Mouse (Mus musculus): ENCODE data around the gene Anp32a. TPM values are rescaled to one million over a fixed set of nuclear protein-coding genes. Genes with fewer than 3 reads are reported as not detected.

The Anp32a gene
- total RNA-seq (2021), result 100 to 1,000 TPM; 224 to 231 TPM
- long read RNA-seq, transcript Anp32a-201 (7 exons, 2,113 nt), result major isoform, 13 of 29 reads
- long read RNA-seq, partial matches to known transcripts, result 1 of 29 reads
- long read RNA-seq, other reads (novel, unspliced or antisense), result 14 of 29 reads

DNA sequence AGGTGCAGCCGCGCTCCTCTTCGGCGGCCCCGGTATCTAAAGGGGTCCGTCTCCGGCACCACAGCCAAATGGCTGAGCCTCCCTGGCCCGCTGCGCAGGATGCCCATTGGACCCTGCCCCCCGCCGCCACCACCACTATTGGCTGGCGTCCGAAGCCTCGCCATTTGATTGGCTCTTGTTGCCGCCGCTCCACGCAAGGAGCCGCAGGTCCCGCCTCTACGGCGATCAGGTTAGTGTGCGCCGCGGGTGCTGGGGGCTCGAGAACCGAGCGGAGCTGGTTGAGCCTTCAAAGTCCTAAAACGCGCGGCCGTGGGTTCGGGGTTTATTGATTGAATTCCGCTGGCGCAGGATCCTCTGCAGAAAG is at the start of gene Anp32a:
Gene Anp32a, plus strand, starts transcription at position 171 of the 364 bp plus-strand sequence.
- peak; percentile 100 for DNase-seq (ENCODE audit: low spot score in 2 of 2)

DNA sequence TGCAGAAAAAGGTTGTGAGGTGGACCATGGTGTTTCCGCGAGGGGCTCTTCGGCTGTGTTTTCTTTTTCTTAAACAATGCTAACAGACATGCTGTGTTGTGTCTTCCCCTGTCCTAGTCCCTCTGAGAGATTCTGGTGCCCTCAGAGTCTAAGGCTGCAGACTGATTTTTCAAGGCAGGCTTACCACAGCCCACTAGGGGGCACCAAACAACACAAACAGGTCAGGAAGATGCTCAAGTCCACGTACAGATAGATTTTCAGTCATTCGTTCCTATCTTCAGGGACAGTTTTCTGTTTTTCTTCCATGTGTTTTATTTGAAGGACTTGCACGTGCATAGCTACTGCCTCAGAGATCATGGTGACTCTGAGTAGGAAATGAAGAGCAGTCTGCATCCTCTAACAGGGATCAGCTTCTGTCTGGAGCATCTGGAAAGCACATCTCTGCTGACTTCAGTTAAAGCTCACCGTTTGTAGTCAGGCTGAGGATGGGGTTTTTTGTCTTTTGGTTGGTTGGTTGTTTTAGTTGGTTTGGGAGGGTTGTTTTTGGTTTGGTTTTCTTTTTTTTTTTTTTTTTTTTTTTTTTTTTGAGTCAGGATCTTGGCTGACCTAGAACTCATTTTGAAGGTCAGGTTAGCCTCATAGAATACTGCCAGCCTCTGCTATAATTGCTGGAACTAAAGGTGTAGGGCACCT is 45.9 kb upstream of the Anp32a start:
- peak; percentile 88 to 90 for DNase-seq (ENCODE audit: low spot score in 2 of 2)

DNA sequence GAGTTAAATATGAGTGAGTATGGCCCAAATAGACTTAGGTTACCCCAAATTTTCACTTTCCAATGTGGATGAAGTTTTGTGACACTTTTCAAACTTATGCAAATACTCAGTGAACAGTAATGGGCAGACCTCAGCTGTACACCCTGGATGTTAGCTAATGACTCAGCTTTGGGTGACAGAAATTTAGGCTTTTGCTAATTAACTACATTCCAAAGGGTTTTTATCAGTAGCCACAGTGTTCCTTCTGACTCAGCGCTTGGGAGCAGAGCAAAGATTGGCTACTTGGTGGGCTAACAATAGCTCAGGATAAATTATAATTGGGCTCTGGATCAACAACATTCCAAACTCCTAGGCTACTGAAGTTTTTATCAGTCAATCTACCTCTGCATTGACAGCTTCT is 44.2 kb upstream of the Anp32a start:
- DNase-seq (ENCODE audit: low spot score in 2 of 2), result no peak

DNA sequence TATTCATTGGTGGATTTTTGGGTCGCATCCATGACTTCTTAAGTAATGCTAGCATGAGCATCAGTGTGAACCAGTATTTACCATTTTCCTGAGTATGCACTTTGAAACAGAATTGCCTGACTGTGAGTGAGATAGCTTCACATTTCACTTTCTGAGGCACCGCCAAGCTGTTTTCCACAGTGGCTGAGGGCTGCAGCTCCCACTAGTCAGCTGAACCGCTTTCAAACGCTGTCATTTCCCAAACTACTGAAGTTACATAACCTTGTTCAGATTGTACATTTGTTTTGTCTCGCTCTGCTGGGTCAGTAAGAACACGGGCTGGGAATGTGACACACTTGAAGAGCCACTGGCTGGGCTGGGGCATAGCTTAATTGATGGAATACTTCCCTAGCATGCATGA is 25.5 kb upstream of the Anp32a start:
- DNase-seq (ENCODE audit: low spot score in 2 of 2), result no peak

DNA sequence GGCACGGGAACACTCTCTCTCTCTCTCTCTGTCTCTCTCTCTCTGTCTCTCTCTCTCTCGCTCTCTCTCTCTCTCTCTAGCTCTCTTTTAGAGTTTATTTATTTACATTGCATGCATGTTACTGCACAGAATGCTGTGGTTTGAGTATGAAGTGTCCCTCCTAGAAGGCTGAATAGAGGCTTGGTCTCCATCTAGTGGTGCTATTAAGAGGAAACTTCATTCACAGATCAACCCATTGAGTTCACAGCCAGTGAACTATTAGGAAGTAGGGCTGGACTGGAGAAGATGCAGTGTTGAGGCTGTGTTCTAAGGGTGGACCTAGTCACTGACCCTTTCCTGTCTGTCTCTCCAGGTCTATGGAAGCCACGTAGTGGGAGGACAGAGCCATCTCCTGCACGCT is 22.4 kb upstream of the Anp32a start:
- no peak for DNase-seq (ENCODE audit: low spot score in 2 of 2)

DNA sequence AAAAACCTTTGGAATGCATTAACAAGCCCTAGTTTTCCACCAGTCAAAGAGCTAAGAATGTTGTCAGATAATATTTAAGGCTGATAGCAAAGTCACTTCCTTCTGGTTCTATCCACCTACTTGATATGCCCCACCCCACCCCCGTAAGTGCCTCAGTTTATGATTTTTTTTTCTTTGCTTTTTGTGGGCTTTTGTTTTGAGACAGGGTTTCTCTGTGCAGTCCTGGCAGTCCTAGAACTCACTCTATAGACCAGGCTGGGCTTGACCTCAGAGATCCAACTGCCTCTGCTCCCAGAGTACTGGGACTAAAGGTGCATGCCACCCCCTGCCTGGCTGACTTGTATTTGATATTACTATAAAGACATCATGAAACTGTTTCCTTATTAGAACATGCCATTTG is 17.3 kb upstream of the Anp32a start:
- no peak for DNase-seq (ENCODE audit: low spot score in 2 of 2)

DNA sequence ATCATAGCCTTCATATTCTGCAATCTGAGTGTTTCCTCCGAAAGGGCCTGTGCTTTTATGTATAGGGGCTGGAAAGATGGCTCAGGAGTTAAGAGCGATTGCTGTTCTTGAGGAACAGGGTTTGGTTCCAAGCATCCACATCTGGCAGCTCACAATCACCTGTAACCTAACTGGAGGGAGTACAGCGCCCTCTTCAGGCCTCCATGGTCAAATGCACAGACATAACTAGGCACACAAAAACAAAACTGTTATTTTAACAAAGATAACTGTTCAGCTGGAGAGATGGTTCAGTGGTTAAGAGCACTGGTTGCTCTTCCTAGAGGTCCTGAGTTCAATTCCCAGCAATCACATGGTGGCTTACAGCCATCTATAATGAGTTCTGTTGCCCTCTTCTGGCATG is 15.1 kb upstream of the Anp32a start:
- no peak for DNase-seq (ENCODE audit: low spot score in 2 of 2)

DNA sequence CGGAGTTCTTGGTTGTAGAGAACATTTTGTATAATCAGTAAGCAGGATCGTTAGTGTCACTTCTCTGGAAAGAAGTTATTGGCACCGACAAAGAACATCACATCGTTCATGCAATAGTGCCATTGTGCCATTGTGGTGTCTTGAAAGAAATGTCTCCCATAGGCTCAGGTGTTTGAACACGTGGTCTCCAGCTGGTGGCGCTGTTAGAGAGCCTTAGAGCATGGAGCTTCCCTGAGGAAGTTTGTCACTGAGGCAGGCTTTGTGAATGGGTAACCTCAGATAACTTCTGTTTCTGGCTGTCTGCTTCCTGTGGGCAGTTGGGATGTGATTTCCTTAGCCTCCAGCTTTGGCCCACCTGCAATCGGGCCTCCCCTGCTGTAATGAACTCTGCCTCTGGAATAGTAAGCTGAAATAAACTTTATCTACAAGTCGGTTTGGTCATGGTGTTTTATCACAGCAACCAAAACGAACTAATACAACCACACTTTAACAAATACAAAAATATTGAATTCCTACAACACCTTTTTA is 6.7 kb upstream of the Anp32a start:
- DNase-seq (ENCODE audit: low spot score in 2 of 2), result no peak

DNA sequence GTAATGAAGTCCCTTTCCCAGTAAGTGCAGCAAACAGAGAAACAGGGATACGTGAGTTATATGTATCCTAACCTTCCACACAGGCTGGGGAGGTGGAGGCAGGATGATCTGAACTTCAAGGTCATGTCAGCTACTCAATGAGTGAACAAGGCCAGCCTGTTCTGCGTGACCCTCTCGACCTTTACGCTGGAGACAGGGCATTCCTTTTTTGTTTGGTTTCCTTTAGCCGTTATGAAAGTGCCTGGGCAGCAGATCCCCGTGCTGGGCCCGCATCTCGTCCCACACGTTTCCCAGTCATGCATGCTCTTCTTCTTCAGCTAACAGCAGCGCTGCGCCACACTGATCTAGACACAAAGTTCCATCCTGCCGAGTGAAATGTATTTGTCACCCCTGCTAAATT is 5.7 kb upstream of the Anp32a start:
- DNase-seq (ENCODE audit: low spot score in 2 of 2), result no peak

DNA sequence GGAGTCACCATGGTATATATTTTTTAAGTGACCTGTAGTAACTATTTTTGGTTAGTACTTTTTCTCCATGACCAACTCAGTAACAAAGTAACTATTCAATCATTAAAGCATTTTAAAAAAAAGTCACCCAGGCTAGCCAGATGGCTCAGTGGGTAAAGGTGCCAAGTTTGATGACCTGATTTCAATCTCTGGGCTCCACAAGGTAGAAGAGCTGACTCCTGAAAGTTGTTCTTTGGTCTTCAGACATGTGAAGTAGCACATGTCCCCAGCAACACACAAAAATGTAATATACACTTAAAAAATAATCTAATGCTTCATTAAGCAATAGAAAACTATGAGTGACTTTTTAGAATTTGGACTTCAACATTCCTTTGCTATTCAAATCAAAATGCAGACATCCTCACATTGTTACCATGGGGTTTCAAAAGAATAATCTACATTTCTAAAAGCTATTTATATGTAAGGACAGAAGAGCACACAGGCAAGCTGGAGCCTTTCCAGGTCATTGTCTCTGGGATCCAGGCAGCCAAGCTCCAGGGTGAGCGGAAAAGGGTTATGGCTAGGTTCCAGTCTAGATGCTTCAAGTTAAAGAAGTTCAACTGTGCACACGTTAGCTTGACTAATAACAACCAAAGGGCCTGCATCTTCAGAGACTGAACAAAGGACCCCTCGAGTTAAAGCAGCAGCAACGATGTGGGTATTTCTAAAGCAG is 3.0 kb upstream of the Anp32a start:
- no peak for DNase-seq (ENCODE audit: low spot score in 2 of 2)

DNA sequence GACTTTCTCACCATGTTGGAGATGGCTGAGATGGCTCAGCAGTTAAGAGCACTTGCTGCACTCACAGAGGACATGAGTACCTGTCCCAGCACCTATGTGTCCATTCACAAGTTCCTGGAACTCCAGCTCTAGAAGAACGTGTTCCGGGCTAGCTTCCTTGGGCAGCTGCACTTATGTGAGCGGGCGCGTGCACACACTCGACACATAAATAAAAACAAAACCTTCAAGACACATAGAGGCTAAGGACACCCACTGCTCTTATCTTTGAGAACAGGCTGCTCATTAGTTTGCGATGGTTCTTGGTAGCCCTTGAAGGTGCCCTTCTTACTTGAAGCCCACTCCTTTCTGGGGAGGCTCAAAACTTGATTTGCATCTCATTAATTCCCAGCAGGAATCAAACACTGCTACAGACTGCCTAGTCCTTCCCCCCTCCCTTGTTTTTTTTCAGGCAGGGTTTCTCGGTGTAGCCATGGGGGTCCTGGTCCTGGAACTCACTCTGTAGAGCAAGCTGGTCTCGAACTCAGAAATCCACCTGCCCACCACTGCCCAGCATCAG is 2.4 kb upstream of the Anp32a start:
- no peak for DNase-seq (ENCODE audit: low spot score in 2 of 2)

DNA sequence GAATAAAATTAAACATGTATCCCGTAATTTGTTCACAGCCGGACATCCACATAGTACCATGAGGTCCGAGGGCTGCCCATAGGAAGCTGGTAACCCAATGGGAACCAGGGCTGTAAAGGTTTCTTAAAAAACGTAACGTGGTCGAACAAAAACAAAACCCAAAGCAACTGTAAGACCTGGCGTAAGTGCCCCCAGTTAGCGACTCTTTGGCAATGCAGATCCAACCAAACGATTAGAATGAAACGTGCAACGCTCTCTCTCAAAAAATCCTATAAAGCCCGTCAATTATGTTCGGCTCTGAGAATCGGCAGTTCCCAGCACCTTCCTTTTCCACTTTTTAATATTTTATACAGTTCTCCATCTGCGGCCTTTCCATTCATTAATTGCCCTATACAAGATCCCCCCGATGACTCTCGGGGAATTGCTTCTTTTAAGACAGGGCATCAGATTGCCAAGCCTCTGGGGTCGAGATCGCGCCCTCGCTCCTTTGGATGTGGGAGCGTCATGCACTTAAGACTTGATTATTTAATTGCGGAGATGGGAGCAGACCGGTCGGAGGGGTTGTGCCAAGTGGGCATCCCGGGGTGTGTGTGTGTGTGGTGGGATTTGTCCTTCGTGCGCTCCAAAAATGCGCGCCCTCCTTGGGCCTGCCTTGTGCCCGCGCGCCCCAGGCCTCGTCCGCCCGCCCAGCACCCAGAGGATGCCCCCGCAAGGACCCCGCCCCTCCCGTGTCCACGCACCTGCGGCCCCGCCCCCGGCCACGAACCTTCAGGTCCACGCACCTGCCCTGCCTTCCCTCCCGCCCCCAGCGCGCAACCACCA is 581 bp upstream of the Anp32a start:
- DNase-seq (ENCODE audit: low spot score in 2 of 2), result no peak

DNA sequence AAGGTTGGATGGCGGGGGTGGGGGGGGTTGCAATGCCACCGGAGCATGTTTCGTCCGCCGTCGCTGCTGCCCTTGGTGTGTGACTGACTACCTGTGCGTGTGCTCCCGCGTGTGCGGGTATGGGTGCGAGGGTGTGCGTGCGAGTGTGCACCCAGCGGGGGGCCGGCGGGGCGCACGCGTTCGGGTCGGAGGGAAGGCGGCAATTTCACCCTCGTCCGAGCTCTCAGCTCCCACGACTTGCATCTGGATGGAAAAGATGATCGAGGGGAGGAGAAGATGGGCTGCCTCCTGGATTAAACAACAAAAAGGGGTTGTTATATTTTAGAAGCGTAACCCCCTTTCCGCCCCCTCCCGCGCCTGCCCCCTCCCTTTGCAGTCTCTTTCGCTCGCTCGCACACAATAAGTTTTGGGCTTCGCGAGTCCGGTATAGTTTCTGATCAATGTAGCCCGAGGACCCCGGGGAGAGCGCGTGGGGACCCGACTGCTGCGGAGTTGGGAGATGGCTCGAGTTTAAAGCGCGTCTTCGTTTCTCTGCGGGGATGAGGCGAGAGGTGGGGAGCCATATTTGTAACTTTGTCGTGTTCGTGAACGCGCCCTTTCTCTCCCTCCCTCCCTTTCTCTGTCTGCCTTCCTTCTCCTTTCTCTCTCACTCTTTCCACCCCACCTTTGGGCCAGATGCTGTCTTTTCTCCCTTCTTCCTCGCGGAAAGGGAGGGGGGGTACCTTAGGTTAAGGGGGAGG is 778 bp downstream of the Anp32a start:
- peak in 1 of 2 experiments; percentile 60 for DNase-seq (ENCODE audit: low spot score in 2 of 2)

DNA sequence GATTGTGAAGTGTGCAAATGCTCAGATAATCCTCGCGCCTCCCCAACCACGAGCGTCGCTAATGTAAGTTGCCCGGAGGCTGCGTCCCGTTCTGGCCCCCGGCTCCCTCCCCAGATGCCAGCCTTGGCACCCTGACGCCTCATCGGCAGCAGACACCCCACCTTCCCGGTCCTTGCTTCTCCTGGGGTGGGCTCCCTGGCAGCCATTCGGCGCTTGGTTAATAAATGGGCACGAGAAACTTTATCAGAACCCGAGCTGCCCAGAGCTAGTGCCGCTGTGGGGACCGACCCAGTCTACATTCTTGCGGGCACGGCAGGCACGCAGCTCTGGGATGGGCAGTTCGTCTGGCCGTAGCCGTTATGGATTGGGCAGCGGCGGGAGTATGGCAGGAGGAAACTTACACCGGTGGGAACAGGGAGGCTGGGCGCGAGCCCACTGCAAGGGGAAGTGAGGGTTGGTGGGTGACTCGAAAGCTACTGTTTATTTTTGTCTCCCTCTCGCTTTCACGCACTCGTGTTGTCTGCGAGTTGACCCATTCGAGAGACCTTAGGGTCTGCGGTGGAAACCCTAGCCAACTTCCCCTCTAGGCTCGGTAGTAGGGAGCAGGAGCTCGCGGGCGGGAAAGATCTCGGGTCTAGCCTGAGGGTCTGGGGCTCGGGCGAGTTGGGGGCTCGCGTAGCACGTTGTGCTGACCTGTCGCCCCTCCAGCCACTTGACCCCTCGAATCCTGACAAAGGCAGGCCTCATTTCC is 1.5 kb downstream of the Anp32a start:
- DNase-seq (ENCODE audit: low spot score in 2 of 2), result peak; percentile 63 to 73

DNA sequence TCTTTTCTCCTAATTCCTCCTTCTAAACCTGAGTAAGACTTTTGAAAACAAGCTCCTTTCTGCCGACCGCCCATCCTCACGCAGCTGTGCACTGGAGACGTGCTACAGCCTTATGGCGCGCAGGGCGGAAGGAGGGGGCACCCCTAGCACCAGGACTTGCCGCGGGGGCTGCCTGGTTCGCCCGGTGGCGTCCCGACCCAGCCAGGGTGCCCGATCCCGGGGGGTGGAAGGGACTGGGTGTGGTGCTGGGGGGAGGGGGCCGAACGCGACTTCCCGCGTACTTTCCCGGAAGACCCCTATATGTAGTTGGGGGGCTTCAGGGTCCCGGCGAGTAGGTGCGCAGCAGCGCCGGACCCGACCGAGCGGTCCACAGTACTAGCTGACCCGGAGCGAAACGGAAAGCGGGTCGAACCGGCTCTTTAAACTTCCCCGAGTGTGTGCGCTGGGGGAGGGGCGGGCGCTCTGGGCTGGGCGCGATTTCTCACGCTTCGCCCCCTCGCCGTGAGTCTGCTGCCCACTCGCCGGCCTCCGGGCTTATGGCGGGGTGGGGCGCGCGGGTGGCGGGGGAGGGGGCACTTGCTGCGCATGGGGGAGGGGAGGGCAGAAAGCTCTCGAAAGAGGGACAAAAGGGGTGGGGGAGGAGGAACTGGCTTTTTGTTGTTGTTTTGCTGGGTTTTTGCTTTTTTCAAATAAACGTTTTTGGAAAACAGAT is 2.3 kb downstream of the Anp32a start:
- peak; percentile 79 to 85 for DNase-seq (ENCODE audit: low spot score in 2 of 2)

DNA sequence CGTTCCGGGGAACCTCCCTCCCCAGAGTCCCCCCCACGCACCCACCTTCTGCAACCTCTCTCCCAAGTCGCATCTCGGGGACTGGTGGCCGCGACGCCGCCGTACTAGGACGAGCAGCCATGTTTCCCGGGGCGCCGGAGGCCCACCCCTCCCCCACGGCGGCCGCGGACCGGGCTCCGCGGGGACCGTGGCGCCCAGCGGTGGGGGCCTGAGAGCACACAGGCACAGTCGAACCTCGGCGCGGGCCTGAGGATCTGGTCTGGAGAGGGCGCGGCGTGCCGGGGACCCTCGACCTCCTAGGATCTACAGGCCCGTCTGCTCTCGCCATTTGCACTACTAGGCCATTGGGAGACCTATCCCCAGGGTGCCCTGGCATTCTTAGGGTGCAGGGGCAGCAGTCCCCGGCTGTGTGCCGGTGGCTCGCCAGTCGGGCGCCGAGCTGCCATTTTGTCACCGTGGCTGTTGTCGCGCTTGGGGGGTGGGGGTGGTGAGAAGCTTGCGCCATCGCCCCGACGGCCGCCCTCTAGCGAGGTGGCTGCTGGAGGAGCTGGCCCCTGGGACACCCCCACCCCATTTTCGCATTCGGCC is 2.9 kb downstream of the Anp32a start:
- peak; percentile 70 to 79 for DNase-seq (ENCODE audit: low spot score in 2 of 2)

DNA sequence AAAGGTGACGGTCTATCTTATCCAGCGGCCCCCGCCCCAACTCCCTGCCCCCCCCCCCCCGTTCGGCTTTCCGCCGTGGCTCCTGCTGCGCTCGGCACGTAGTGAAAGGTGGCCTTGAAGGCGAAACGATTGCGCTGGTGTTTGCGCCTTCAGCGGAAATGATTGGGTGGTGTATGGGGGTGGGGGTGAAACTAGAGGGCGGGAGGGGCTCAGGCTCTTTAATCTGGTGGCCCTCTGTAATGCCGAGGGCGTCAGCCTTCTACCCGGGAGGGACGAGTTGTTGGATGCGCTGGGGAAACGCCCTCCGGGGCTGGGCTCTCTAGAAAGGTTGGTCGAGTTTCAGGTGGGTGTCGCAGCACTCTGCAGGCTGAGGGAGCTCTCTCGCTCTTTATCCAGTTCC is 3.5 kb downstream of the Anp32a start:
- DNase-seq (ENCODE audit: low spot score in 2 of 2), result peak; percentile 58 to 63

DNA sequence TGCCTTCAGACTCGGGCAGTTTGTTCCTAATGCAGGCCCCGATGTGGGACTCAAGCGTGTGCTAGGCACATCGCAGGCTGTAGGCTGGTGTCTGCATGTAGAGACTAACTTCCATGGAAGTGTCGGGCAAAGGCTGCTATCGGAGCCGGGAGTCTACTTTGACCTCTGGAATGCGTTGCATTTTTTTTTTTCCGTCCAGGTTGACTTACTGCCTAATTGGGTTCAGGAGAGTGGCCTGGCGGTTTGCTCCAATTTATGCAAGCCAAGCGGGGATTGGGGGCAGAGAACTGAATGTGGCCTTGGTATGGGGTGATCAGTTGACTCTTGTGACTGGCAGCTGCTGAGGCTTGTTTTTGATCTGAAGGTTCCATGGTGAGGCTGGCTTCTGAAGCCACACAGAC is 4.0 kb downstream of the Anp32a start:
- DNase-seq (ENCODE audit: low spot score in 2 of 2), result no peak
